Mouse (Mus musculus) liver, adult 2 months (tissue): ENCODE measurements around the gene Hoga1. TPM values are rescaled to one million over a fixed set of nuclear protein-coding genes. Genes with fewer than 3 reads are reported as not detected.

Experiments
- DNase-seq: peaks from one replicate; pipeline ENCODE4 v3.0.0-alpha.2; 2011; ENCODE audit warnings: low read depth, low spot score; ENCODE audit errors: extremely low read depth
- H3K27ac ChIP-seq: fragments of 200-500 bp; replicated peaks from 2 replicates; pipeline ENCODE4 v1.5.1; 2012; ENCODE audit warnings: low read depth, mild to moderate bottlenecking, control low read depth, inconsistent platforms, low read length; ENCODE audit not compliant: insufficient read depth
- H3K27me3 ChIP-seq: fragments of 200-500 bp; 2 replicates; pipeline ENCODE4 v1.6.1; 2012; ENCODE audit warnings: mild to moderate bottlenecking, moderate library complexity, low read length, inconsistent platforms; ENCODE audit not compliant: control insufficient read depth, insufficient read depth
- H3K36me3 ChIP-seq: fragments of 200-500 bp; 2 replicates; pipeline ENCODE4 v1.6.1; 2012; ENCODE audit warnings: low read length, inconsistent platforms; ENCODE audit not compliant: control insufficient read depth, insufficient read depth
- H3K4me1 ChIP-seq: fragments of 200-500 bp; 2 replicates; pipeline ENCODE4 v1.6.1; 2011; ENCODE audit warnings: low read length; ENCODE audit not compliant: control insufficient read depth, insufficient read depth
- H3K4me3 ChIP-seq: fragments of 200-500 bp; 2 replicates; pipeline ENCODE4 v1.5.1; 2011; ENCODE audit warnings: low read depth, mild to moderate bottlenecking, control low read depth, low read length, moderate library complexity; ENCODE audit not compliant: insufficient read depth
- H3K79me2 ChIP-seq: fragments of 200-500 bp; 2 replicates; pipeline ENCODE4 v1.6.1; 2012; ENCODE audit warnings: inconsistent platforms, mild to moderate bottlenecking, low read length, moderate library complexity; ENCODE audit not compliant: control insufficient read depth, insufficient read depth
- H3K9ac ChIP-seq: fragments of 200-500 bp; 2 replicates; pipeline ENCODE4 v1.6.1; 2012; ENCODE audit warnings: low read depth, mild to moderate bottlenecking, control low read depth, inconsistent platforms, low read length
- CTCF ChIP-seq: fragments of 200-500 bp; IDR thresholded peaks from 2 replicates; pipeline ENCODE4 v1.5.1; 2011; ENCODE audit warnings: low read depth, low read length, control low read depth
- POLR2A ChIP-seq: fragments of 200-500 bp; IDR thresholded peaks from 2 replicates; pipeline ENCODE4 v1.6.1; 2011; ENCODE audit warnings: low read length, control low read depth; ENCODE audit not compliant: insufficient read depth; ENCODE audit errors: extremely low read depth
- WGBS: fragments of 180-500 bp; shearing (Covaris S2); methylation state at CpG from one replicate; pipeline ENCODE4 v1.1.7; 2018; 5-methylcytosine and 5-hydroxymethylcytosine counted together
- polyA plus RNA-seq: library from polyadenylated mRNA; depleted of rRNA; stranded (reverse); fragments of >200 nt; gene quantifications from 2 replicates; pipeline ENCODE4 v1.2.3, GENCODE M21; 2012
- total RNA-seq: library from RNA; depleted of rRNA; stranded (reverse); fragments of >200 nt; gene quantifications from 2 replicates; pipeline ENCODE4 v1.2.3, GENCODE M21; 2014

The Hoga1 gene
- total and polyA plus RNA-seq, 2 experiments, result 128 to 290 TPM

DNA sequence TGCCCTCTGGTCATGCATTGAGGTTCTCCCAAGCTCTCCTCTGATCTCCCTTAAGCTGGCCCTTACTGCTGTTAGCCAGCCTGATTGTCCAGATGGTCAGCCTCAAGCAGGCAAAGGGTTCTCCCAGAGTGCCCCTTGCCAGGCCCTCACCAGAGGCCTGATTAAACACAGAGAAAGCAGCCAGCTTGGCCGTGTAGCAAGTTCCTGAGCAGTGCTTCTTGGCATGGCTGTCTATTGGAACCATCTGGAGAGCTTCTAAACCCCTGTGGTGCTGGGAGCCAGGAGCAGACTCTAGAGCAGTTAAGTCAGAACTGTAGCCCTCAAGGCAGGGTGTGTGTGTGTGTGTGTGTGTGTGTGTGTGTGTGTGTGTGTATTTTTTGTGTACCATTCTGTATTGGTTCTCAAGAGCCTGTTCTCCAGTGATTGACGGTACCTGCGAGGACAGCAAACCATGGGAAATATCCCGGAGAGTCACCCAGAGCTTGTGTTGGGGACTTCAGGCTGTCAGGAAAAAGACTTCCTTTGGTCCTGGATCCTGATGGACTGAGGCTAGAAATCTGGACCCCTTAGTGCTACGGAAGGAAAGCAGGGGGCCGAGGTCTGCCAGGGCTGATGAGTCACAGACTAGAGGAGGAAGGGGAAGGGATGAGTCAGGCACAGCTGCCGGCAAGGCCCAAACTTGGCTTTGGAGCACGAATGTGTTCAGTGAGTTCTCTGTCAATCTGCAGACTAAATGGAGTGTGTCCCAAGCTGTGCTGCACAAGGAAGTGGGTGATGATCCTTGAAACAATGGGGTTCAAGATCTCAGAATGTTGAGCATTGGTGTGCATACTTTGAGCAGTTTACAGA lies 27.8 kb upstream of the Hoga1 start:
- H3K4me1 ChIP-seq, result peaks cover 10% of the 10 kb centered on the region
- TF ChIP-seq POLR2A (no peak), CTCF (no peak)
- H3K9ac ChIP-seq, result no peak overlapping the region
- H3K27ac ChIP-seq, result no peak overlapping the region; the same call in 1 of the 2 replicates
- H3K36me3 ChIP-seq, result no peaks in the 10 kb centered on the region
- H3K27me3 ChIP-seq, result no peaks in the 10 kb centered on the region
- DNase-seq, result peak; percentile 56
- peaks cover 13% of the 10 kb centered on the region; the same call in 1 of the 2 replicates for H3K79me2 ChIP-seq
- H3K4me3 ChIP-seq, result no peak overlapping the region
- 58% methylated on average over 8 of the region's 8 CpGs for WGBS

DNA sequence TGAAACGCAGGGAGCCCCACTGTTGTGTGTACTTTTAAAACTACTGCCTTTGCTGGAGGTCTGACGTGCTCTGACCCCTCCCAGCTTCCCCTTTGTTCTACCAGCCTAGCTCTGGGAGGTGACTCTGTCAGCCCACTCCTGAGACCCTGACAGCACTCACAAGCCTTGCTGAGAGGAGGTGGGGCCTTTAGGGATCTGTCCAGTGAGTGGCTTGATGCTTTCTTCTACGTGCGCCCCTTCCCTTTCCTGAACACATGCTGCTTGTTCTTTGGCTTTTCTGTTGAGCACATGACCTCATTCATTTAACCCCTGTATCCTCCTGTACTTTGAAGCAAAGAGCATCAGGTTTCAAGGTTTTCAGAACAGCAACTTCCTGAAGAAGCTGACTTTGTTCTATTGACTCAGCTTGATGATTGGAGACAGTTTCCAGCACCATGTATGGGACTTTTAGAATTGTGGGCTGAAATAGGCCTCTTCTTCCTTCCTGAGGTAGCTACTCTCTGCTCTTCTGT lies 26.3 kb upstream of the Hoga1 start:
- no peak overlapping the region for H3K4me3 ChIP-seq

DNA sequence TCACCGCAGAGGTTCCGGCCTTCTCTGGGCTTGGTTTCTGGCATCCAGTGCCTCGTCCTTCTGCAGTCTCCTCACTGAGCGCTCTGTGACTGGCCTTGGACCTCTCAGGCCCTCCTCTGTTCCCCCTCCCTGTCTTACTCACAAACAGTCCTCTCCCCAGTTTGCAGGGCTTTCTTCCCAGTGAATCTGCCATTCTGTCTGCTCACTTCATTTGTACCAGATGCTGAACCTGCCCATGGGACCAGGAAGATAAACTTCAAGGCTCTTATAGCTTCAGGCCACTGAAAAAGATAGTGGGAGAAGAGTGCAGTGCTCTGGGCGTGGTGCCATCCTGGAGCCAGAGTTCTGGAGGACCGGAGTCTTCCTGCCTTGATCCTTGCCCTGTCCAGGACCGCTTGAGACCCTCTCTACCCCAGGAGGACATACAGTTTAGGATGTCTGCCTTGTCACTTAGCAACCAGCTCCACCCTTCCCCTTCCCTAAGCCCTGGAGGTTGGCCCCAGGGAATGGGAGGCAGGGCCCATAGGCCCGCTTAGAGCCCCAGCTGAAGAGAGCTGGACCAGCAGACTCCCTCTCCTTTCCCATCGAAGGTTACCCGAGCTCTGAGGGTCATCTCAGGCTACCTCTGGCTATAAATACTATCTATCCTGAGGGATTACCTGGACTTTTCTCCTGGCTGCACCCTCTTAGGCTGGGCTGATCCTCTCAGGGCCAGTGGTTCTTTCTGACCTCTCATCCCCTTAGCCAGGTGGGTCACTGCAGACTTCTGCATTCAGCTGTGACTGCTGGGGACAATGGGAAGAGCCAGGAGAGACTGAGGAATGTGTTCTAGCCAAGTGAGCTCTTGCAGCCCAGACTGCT lies 23.5 kb upstream of the Hoga1 start:
- H3K27me3 ChIP-seq, result no peaks in the 10 kb centered on the region
- peaks cover 8% of the 10 kb centered on the region for H3K4me1 ChIP-seq
- H3K27ac ChIP-seq, result no peak overlapping the region
- H3K79me2 ChIP-seq, result peaks cover 18% of the 10 kb centered on the region; the same call in 1 of the 2 replicates
- no peaks in the 10 kb centered on the region for H3K36me3 ChIP-seq
- DNase-seq, result no peak
- no peak overlapping the region for H3K9ac ChIP-seq
- TF ChIP-seq POLR2A (no peak), CTCF (no peak)
- WGBS, result 74% methylated on average over 10 of the region's 10 CpGs
- H3K4me3 ChIP-seq, result no peak overlapping the region

More for the DNA sequence above, 26.3 kb upstream of the Hoga1 start:
- TF ChIP-seq POLR2A (no peak), CTCF (no peak)
- no peak overlapping the region for H3K9ac ChIP-seq
- H3K4me1 ChIP-seq, result peaks cover 10% of the 10 kb centered on the region
- H3K36me3 ChIP-seq, result no peaks in the 10 kb centered on the region
- no peak for DNase-seq
- H3K27me3 ChIP-seq, result no peaks in the 10 kb centered on the region
- WGBS, result 69% methylated on average over 4 of the region's 4 CpGs
- H3K27ac ChIP-seq, result no peak overlapping the region
- peaks cover 15% of the 10 kb centered on the region; the same call in 1 of the 2 replicates for H3K79me2 ChIP-seq

DNA sequence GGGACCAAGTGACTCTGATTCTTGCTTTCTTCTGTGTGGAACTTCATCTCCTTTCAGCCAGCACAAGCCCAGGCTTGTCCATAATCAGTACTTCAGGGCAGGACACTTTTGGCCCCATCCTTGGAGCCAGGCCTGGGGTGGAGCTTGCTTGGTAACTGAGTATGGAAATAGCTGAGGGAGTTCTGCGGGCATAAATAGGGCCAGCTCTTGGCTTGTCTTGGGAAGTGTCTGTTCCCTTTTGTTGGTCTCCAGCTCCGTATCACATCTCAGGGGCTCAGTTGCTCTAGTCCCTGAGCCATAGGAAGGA lies 22.9 kb upstream of the Hoga1 start:
- TF ChIP-seq CTCF (no peak), POLR2A (no peak)
- no peak for DNase-seq
- H3K27me3 ChIP-seq, result no peaks in the 10 kb centered on the region
- 84% methylated on average over 2 of the region's 2 CpGs for WGBS
- peaks cover 21% of the 10 kb centered on the region; the same call in 1 of the 2 replicates for H3K79me2 ChIP-seq
- H3K9ac ChIP-seq, result no peak overlapping the region
- H3K36me3 ChIP-seq, result no peaks in the 10 kb centered on the region
- no peak overlapping the region for H3K4me3 ChIP-seq
- peaks cover 6% of the 10 kb centered on the region for H3K4me1 ChIP-seq
- no peak overlapping the region for H3K27ac ChIP-seq

DNA sequence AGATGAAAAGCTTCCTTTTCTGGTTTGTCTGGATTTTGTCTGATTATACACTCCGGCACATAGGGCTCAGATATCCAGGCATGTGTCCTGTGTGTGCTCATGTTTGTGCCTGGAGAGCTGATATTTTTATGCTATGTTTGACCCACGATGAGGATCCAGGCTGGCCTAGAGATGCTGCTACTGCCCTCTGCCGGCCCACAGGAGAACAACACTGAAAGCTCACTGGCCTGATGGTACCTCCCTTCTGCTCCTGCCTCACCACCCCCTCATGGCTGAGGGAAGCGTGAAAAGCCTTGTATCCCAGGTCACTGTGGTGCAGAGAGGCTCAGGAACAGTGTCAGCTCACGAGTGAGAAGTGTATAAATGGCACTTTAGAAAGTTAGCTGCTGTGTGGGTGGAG lies 19.3 kb upstream of the Hoga1 start:
- DNase-seq, result peak; percentile 41
- WGBS, result 5% methylated on average over 5 of the region's 5 CpGs

More for the DNA sequence above, 19.3 kb upstream of the Hoga1 start:
- H3K9ac ChIP-seq, result no peak overlapping the region
- TF ChIP-seq CTCF (peak; percentile 99), POLR2A (no peak)
- no peak overlapping the region for H3K27ac ChIP-seq
- H3K27me3 ChIP-seq, result no peaks in the 10 kb centered on the region
- no peaks in the 10 kb centered on the region for H3K4me1 ChIP-seq
- H3K79me2 ChIP-seq, result peaks cover 19% of the 10 kb centered on the region; the same call in 1 of the 2 replicates
- no peak overlapping the region for H3K4me3 ChIP-seq
- no peaks in the 10 kb centered on the region for H3K36me3 ChIP-seq
